Mouse (Mus musculus) spleen, postnatal 36 days (tissue): ENCODE results near the gene Ifnar1.

Source experiments
- DNase-seq, 2 experiments: peaks; one replicate each; pipeline ENCODE4 v3.0.0; 2022; ENCODE audit warnings: low spot score in 2 of 2, mixed read lengths in 1 of 2

Gene Ifnar1

GRCm38 (mm10) chr16:91538513-91538912 is 53.5 kb downstream of the Ifnar1 start:
- peak; percentile 52 to 64 for DNase-seq

- no peak for DNase-seq
Measured at GRCm38 (mm10) chr16:91541573-91542081, 56.6 kb downstream of the Ifnar1 start.

- no peak for DNase-seq
Measured at GRCm38 (mm10) chr16:91543619-91544018, 58.6 kb downstream of the Ifnar1 start.

- peak; percentile 76 to 82 for DNase-seq
Measured at GRCm38 (mm10) chr16:91545597-91546281, 60.7 kb downstream of the Ifnar1 start.

- peak; percentile 72 to 78 for DNase-seq
Measured at GRCm38 (mm10) chr16:91546391-91546835, 61.4 kb downstream of the Ifnar1 start.

GRCm38 (mm10) chr16:91546836-91547741 is 62.1 kb downstream of the Ifnar1 start, which contains the start of gene Ifngr2:
Gene Ifngr2 (plus strand): TSS chr16:91547072.
- DNase-seq, result peak; percentile 72

GRCm38 (mm10) chr16:91547974-91548373 is 62.9 kb downstream of the Ifnar1 start:
- DNase-seq, result peak in 1 of 2 experiments; percentile 33

GRCm38 (mm10) chr16:91548586-91548985 is 63.5 kb downstream of the Ifnar1 start:
- DNase-seq, result no peak

- no peak for DNase-seq
Measured at GRCm38 (mm10) chr16:91548996-91549395, 64.0 kb downstream of the Ifnar1 start.

- DNase-seq, result no peak
Measured at GRCm38 (mm10) chr16:91549616-91550015, 64.6 kb downstream of the Ifnar1 start.

GRCm38 (mm10) chr16:91551081-91551524 is 66.1 kb downstream of the Ifnar1 start:
- DNase-seq, result no peak

- DNase-seq, result no peak
Measured at GRCm38 (mm10) chr16:91552072-91552471, 67.0 kb downstream of the Ifnar1 start.

- DNase-seq, result peak in 1 of 2 experiments; percentile 45
Measured at GRCm38 (mm10) chr16:91553625-91554024, 68.6 kb downstream of the Ifnar1 start.

- no peak for DNase-seq
Measured at GRCm38 (mm10) chr16:91555017-91555605, 70.1 kb downstream of the Ifnar1 start.

- DNase-seq, result no peak
Measured at GRCm38 (mm10) chr16:91556659-91557058, 71.6 kb downstream of the Ifnar1 start.
